Mouse (Mus musculus): ENCODE data around the gene Adamts17. TPM values are rescaled to one million over a fixed set of nuclear protein-coding genes. Genes with fewer than 3 reads are reported as not detected.

Adamts17 gene
- total and polyA plus RNA-seq, 3 experiments = not detected

DNA sequence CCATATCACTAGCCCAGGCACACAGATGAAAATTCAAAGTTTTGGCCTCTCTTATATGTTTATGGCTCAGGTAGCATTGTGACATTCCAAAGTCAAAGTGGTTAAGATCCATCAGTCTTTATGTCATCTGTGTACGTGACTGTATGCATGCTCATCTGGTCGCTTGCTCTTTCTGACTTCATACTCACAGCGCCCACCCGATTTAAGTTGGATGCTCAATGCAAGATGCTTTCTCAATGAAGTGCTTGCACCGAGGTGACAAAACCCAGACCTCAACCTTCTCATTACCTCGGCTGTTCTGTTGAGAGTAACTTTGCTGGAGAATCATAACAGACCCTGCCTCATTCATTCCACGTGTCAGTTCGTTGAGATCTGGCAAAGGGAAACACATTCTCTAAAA lies 114.5 kb downstream of the Adamts17 start:
- H3K27ac ChIP-seq (ENCODE audit: insufficient read depth, low read depth) = no peak overlapping the region
- H3K9ac ChIP-seq (ENCODE audit: insufficient read depth, low read depth) = no peak overlapping the region
- H3K9me3 ChIP-seq (replicated peaks; ENCODE audit: low read length) = peaks cover under 1% of the 10 kb centered on the region
- H3K4me3 ChIP-seq (replicated peaks in 1 of 3; ENCODE audit: low read depth in 2 of 3, low read length in 2 of 3, poor library complexity in 1 of 3) = no peak overlapping the region
- DNase-seq (ENCODE audit: extremely low read depth) = no peak
- peaks cover 46% of the 10 kb centered on the region for H3K27me3 ChIP-seq (replicated peaks)
- H3K79me2 ChIP-seq (replicated peaks; ENCODE audit: control insufficient read depth, extremely low read depth, insufficient read depth, poor library complexity, severe bottlenecking) = no peaks in the 10 kb centered on the region
- no peak for TF ChIP-seq NRF1 (IDR thresholded peaks at IDR 0.05; ENCODE audit: low read depth, low read length)
- TF ChIP-seq MAFK (IDR thresholded peaks at IDR 0.05; ENCODE audit: insufficient replicate concordance, low read length) = no peak
- TF ChIP-seq KAT2A (IDR thresholded peaks at IDR 0.05; ENCODE audit: insufficient replicate concordance, low read length) = no peak
- TF ChIP-seq BHLHE40 (IDR thresholded peaks at IDR 0.05; ENCODE audit: low read depth, low read length) = no peak
- no peak for TF ChIP-seq ZKSCAN1 (IDR thresholded peaks at IDR 0.05; ENCODE audit: borderline replicate concordance, low read depth, low read length)
- TF ChIP-seq TCF12 (IDR thresholded peaks at IDR 0.05; ENCODE audit: low read depth, low read length) = no peak
- no peak for TF ChIP-seq HCFC1 (IDR thresholded peaks at IDR 0.05; ENCODE audit: low read depth, low read length)
- in situ Hi-C loops (cut with MboI; ENCODE audit: low pct_ligation_motif_present, low pct_unique_long_range_greater_than_20kb, low sequenced_read_pairs) (no loop called here), dilution Hi-C loops (cut with MboI; ENCODE audit: extremely low pct_ligation_motif_present, extremely low pct_unique_long_range_greater_than_20kb, low sequenced_read_pairs) (no loop called here)
- H3K4me1 ChIP-seq (ENCODE audit: control insufficient read depth in 1 of 2, insufficient read depth in 2 of 2) = peaks cover 0 to 3% of the 10 kb centered on the region in 2 experiments; a peak in 2 of 4 replicates
- H3K4me2 ChIP-seq (ENCODE audit: insufficient read depth, low read depth, poor library complexity, severe bottlenecking) = no peak overlapping the region
- H3K36me3 ChIP-seq (replicated peaks in 1 of 2; ENCODE audit: control insufficient read depth in 1 of 2, insufficient read depth in 1 of 2, low read length in 1 of 2) = no peaks in the 10 kb centered on the region

DNA sequence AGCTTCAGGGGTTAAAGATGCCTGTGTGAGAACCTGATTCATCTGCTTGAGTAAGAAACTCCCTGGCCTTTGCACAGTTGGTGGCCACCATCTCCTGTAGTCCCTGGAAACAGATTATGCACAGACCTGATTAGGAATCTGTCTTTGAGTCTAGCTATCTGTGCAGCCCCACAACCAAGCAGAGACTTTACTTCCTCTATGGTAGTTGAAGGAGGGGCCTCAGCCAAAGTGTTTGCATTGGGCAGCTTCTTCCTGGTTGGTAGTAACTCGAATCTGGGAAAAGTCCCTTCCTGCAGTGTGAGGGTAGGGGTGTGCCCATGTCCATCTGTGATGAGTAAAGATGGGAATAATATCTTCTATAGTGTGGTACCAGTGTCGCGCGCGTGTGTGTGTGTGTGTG lies 115.2 kb downstream of the Adamts17 start:
- Histone ChIP-seq H3K27me3 (replicated peaks) (peaks cover 50% of the 10 kb centered on the region), H3K79me2 (replicated peaks; ENCODE audit: control insufficient read depth, extremely low read depth, insufficient read depth, poor library complexity, severe bottlenecking) (no peaks in the 10 kb centered on the region), H3K36me3 (replicated peaks in 1 of 2; ENCODE audit: control insufficient read depth in 1 of 2, insufficient read depth in 1 of 2, low read length in 1 of 2) (no peaks in the 10 kb centered on the region), H3K4me2 (ENCODE audit: insufficient read depth, low read depth, poor library complexity, severe bottlenecking) (no peak overlapping the region), H3K9me3 (replicated peaks; ENCODE audit: low read length) (peaks cover 4% of the 10 kb centered on the region), H3K4me3 (replicated peaks in 1 of 3; ENCODE audit: low read depth in 2 of 3, low read length in 2 of 3, poor library complexity in 1 of 3) (no peak overlapping the region), H3K4me1 (ENCODE audit: control insufficient read depth in 1 of 2, insufficient read depth in 2 of 2) (no peaks in the 10 kb centered on the region), H3K9ac (ENCODE audit: insufficient read depth, low read depth) (no peak overlapping the region), H3K27ac (ENCODE audit: insufficient read depth, low read depth) (no peak overlapping the region)
- dilution Hi-C loops (cut with MboI; ENCODE audit: extremely low pct_ligation_motif_present, extremely low pct_unique_long_range_greater_than_20kb, low sequenced_read_pairs) = no loop called here
- TF ChIP-seq IRF4 (IDR thresholded peaks at IDR 0.05; ENCODE audit: low read depth, low read length) (no peak), HCFC1 (IDR thresholded peaks at IDR 0.05; ENCODE audit: low read depth, low read length) (no peak), CHD1 (IDR thresholded peaks at IDR 0.05; ENCODE audit: low read depth, low read length) (no peak), BHLHE40 (IDR thresholded peaks at IDR 0.05; ENCODE audit: low read depth, low read length) (no peak), ELF1 (IDR thresholded peaks at IDR 0.05; ENCODE audit: low read depth, low read length) (no peak), POLR2AphosphoS2 (IDR thresholded peaks at IDR 0.05; ENCODE audit: low read depth, low read length) (no peak), SIN3A (IDR thresholded peaks at IDR 0.05; ENCODE audit: low read length) (no peak), ZMIZ1 (IDR thresholded peaks at IDR 0.05; ENCODE audit: low read depth, low read length) (no peak)
- DNase-seq (ENCODE audit: extremely low read depth) = no peak
- in situ Hi-C loops (cut with MboI; ENCODE audit: low pct_ligation_motif_present, low pct_unique_long_range_greater_than_20kb, low sequenced_read_pairs) = no loop called here

GRCm38 (mm10) chr7:66955455-66955919 lies 116.0 kb downstream of the Adamts17 start:
- Histone ChIP-seq H3K4me3 (replicated peaks in 1 of 3; ENCODE audit: low read depth in 2 of 3, low read length in 2 of 3, poor library complexity in 1 of 3) (no peak overlapping the region), H3K4me1 (ENCODE audit: control insufficient read depth in 1 of 2, insufficient read depth in 2 of 2) (no peaks in the 10 kb centered on the region), H3K4me2 (ENCODE audit: insufficient read depth, low read depth, poor library complexity, severe bottlenecking) (no peak overlapping the region), H3K9me3 (replicated peaks; ENCODE audit: low read length) (peaks cover 4% of the 10 kb centered on the region), H3K9ac (ENCODE audit: insufficient read depth, low read depth) (no peak overlapping the region), H3K36me3 (replicated peaks in 1 of 2; ENCODE audit: control insufficient read depth in 1 of 2, insufficient read depth in 1 of 2, low read length in 1 of 2) (no peaks in the 10 kb centered on the region), H3K79me2 (replicated peaks; ENCODE audit: control insufficient read depth, extremely low read depth, insufficient read depth, poor library complexity, severe bottlenecking) (no peaks in the 10 kb centered on the region), H3K27ac (ENCODE audit: insufficient read depth, low read depth) (no peak overlapping the region), H3K27me3 (replicated peaks) (peaks cover 57% of the 10 kb centered on the region)
- no peak for TF ChIP-seq MAX (IDR thresholded peaks at IDR 0.05; ENCODE audit: low read length)
- no peak for TF ChIP-seq CTCF (conservative IDR thresholded peaks at IDR 0.05 in 1 of 2, IDR thresholded peaks at IDR 0.05 in 1 of 2; ENCODE audit: low read depth in 2 of 2, low read length in 2 of 2)
- in situ Hi-C loops (cut with MboI; ENCODE audit: low pct_ligation_motif_present, low pct_unique_long_range_greater_than_20kb, low sequenced_read_pairs) = no loop called here
- dilution Hi-C loops (cut with MboI; ENCODE audit: extremely low pct_ligation_motif_present, extremely low pct_unique_long_range_greater_than_20kb, low sequenced_read_pairs) = no loop called here
- no peak for DNase-seq (ENCODE audit: extremely low read depth)
